Mouse (Mus musculus) mammary gland, adult 2 months (tissue): Measurements from ENCODE around the gene Chm. TPM values are rescaled to one million over a fixed set of nuclear protein-coding genes. Genes with fewer than 3 reads are reported as not detected.

Source experiments
- polyA plus RNA-seq: library from polyadenylated mRNA; depleted of rRNA; stranded (reverse); fragments of >200 nt; gene quantifications from 2 replicates; pipeline ENCODE4 v1.2.3, GENCODE M21; 2012; ENCODE audit warnings: low replicate concordance; rRNA removed

The Chm gene
- polyA plus RNA-seq: 0.67 and 2.4 TPM in 2 replicates

GRCm38 (mm10) chrX:113185230-113185985, at the start of gene Chm:
Chm (minus strand) TSS chrX:113185517.

Other genes with a start within 250 kb of the Chm start
- 0.05 and 0.24 TPM in 2 replicates for gene Dach2, start 112.0 kb upstream of the Chm start, polyA plus RNA-seq